Mouse (Mus musculus) macrophage (primary cell): Measurements from ENCODE around the gene Lats1. TPM values are rescaled to one million over a fixed set of nuclear protein-coding genes. Genes with fewer than 3 reads are reported as not detected.

Experiments
- H3K27ac ChIP-seq: fragments of 350-480 bp; formaldehyde crosslinking; 2 replicates; pipeline ENCODE4 v1.9.0; 2021
- H3K36me3 ChIP-seq: fragments of 350-480 bp; formaldehyde crosslinking; 2 replicates; pipeline ENCODE4 v1.9.0; 2021; ENCODE audit errors: inconsistent target
- H3K4me3 ChIP-seq: fragments of 350-480 bp; formaldehyde crosslinking; 2 replicates; pipeline ENCODE4 v1.9.0; 2021; ENCODE audit errors: inconsistent target
- H3K79me2 ChIP-seq: fragments of 350-480 bp; formaldehyde crosslinking; 2 replicates; pipeline ENCODE4 v1.9.0; 2021; ENCODE audit errors: inconsistent target
- WGBS: methylation state at CpG from one replicate; pipeline ENCODE4 v1.1.7; 2026; ENCODE audit warnings: inconsistent platforms; ENCODE audit not compliant: missing documents; 5-methylcytosine and 5-hydroxymethylcytosine counted together
- polyA plus RNA-seq: library from polyadenylated mRNA; stranded (reverse); fragments of 250-400 nt; gene quantifications from 3 replicates; pipeline ENCODE4 v1.2.4, GENCODE M21; 2018; ENCODE audit warnings: inconsistent platforms
- total RNA-seq, 78 experiments: library from RNA; depleted of rRNA; stranded (reverse); fragments of 250-400 nt; gene quantifications; 1 replicate in 9 of 78; 2 replicates in 24 of 78; 3 replicates in 43 of 78; 4 replicates in 2 of 78; pipeline ENCODE4 v1.2.4; 2018; ENCODE audit warnings: inconsistent platforms in 56 of 78

Gene Lats1
- 10 to 100 TPM; 43.0 to 72.6 (median 57.6) TPM for total RNA-seq (2018; cell fraction: chromatin; rRNA removed)
- 10 to 100 TPM; 26.4 to 36.3 (median 29.8) TPM for total RNA-seq (2018; cell fraction: cytosol; rRNA removed)
- total RNA-seq (2018; cell fraction: nucleus; rRNA removed) = 10 to 100 TPM; 39.2 to 80.1 (median 52.5) TPM
- polyA plus RNA-seq = 12.6 to 14.5 TPM (median 13.7 TPM) in 3 replicates

- H3K36me3 ChIP-seq = no peaks in the 10 kb centered on the region
- H3K27ac ChIP-seq = peak within 1 kb of the TSS; percentile 66
- peak within 1 kb of the TSS; percentile 84 for H3K4me3 ChIP-seq
- H3K79me2 ChIP-seq = peaks cover 92% of the 10 kb centered on the region
- 2% methylated on average over 52 of the region's 65 CpGs for WGBS
Observed at GRCm38 (mm10) chr10:7680731-7681301, at the start of gene Lats1, which contains the start of gene Pcmt1. Gene Lats1, plus strand, starts transcription at chr10:7681214. Gene Pcmt1, minus strand, starts transcription at chr10:7681136.

- WGBS = 98% methylated on average over 12 of the region's 12 CpGs
- Histone ChIP-seq H3K36me3 (peaks cover 65% of the 10 kb centered on the region), H3K79me2 (no peaks in the 10 kb centered on the region), H3K4me3 (no peak overlapping the region), H3K27ac (no peak overlapping the region)
Observed at GRCm38 (mm10) chr10:7640366-7640765, 40.6 kb upstream of the Lats1 start.

- Histone ChIP-seq H3K79me2 (peaks cover 20% of the 10 kb centered on the region), H3K27ac (no peak overlapping the region), H3K4me3 (no peak overlapping the region), H3K36me3 (peaks cover 52% of the 10 kb centered on the region)
- whole genome bisulfite sequencing = 100% methylated on average over 2 of the region's 2 CpGs
Observed at GRCm38 (mm10) chr10:7645911-7646310, 35.1 kb upstream of the Lats1 start.

- peaks cover 35% of the 10 kb centered on the region for H3K36me3 ChIP-seq
- H3K79me2 ChIP-seq = peaks cover 52% of the 10 kb centered on the region
- 96% methylated on average over 4 of the region's 4 CpGs for WGBS
- no peak overlapping the region for H3K27ac ChIP-seq
- H3K4me3 ChIP-seq = no peak overlapping the region
Observed at GRCm38 (mm10) chr10:7649059-7649458, 32.0 kb upstream of the Lats1 start.

- Histone ChIP-seq H3K79me2 (peaks cover 72% of the 10 kb centered on the region), H3K27ac (no peak overlapping the region), H3K4me3 (no peak overlapping the region), H3K36me3 (peaks cover 26% of the 10 kb centered on the region)
- WGBS = 97% methylated on average over 2 of the region's 2 CpGs
Observed at GRCm38 (mm10) chr10:7651057-7651456, 30.0 kb upstream of the Lats1 start.

GRCm38 (mm10) chr10:7662471-7663141 is 18.4 kb upstream of the Lats1 start:
- 2% methylated on average over 42 of the region's 44 CpGs for WGBS
- H3K36me3 ChIP-seq = no peaks in the 10 kb centered on the region

GRCm38 (mm10) chr10:7663159-7664026 is 17.6 kb upstream of the Lats1 start:
- 1% methylated on average over 64 of the region's 64 CpGs for WGBS
- peak overlapping the region; percentile 70 for H3K4me3 ChIP-seq
- no peaks in the 10 kb centered on the region for H3K36me3 ChIP-seq
- peak overlapping the region; percentile 50 for H3K27ac ChIP-seq
- peaks cover 50% of the 10 kb centered on the region for H3K79me2 ChIP-seq

More at GRCm38 (mm10) chr10:7662471-7663141, 18.4 kb upstream of the Lats1 start:
- peaks cover 52% of the 10 kb centered on the region for H3K79me2 ChIP-seq
- H3K4me3 ChIP-seq = peak overlapping the region; percentile 70
- H3K27ac ChIP-seq = peak overlapping the region; percentile 21

GRCm38 (mm10) chr10:7664027-7664526 is 16.9 kb upstream of the Lats1 start:
- Histone ChIP-seq H3K79me2 (peaks cover 46% of the 10 kb centered on the region), H3K36me3 (no peaks in the 10 kb centered on the region), H3K4me3 (peak overlapping the region; percentile 70), H3K27ac (peak overlapping the region; percentile 50; the same call in 1 of the 2 replicates)
- WGBS = 48% methylated on average over 6 of the region's 6 CpGs

- H3K36me3 ChIP-seq = no peaks in the 10 kb centered on the region
- H3K4me3 ChIP-seq = no peak overlapping the region
- 92% methylated on average over 1 of the region's 1 CpGs for WGBS
- peaks cover 43% of the 10 kb centered on the region for H3K79me2 ChIP-seq
- H3K27ac ChIP-seq = no peak overlapping the region
Observed at GRCm38 (mm10) chr10:7664889-7665288, 16.1 kb upstream of the Lats1 start.

- no peaks in the 10 kb centered on the region for H3K36me3 ChIP-seq
- peak within 1 kb of the TSS; percentile 58 for H3K4me3 ChIP-seq
- peaks cover 30% of the 10 kb centered on the region for H3K79me2 ChIP-seq
- WGBS = 0% methylated on average over 24 of the region's 24 CpGs
- peak within 1 kb of the TSS; percentile 33 for H3K27ac ChIP-seq
Observed at GRCm38 (mm10) chr10:7667342-7667802, 13.6 kb upstream of the Lats1 start, which contains the start of gene Nup43. Gene Nup43, plus strand, starts transcription at chr10:7667503.

GRCm38 (mm10) chr10:7673673-7674072 is 7.3 kb upstream of the Lats1 start:
- 0 out of 2 replicates have a peak, but pooled peaks cover 3% of the 10 kb centered on the region for H3K36me3 ChIP-seq
- H3K4me3 ChIP-seq = no peak overlapping the region
- WGBS = 79% methylated on average over 1 of the region's 1 CpGs
- peaks cover 60% of the 10 kb centered on the region for H3K79me2 ChIP-seq
- no peak overlapping the region for H3K27ac ChIP-seq

- H3K27ac ChIP-seq = peak overlapping the region; percentile 10; the same call in 1 of the 2 replicates
- peak overlapping the region; percentile 65 for H3K4me3 ChIP-seq
- WGBS = under 1% methylated on average over 45 of the region's 64 CpGs
- no peaks in the 10 kb centered on the region for H3K36me3 ChIP-seq
- peaks cover 92% of the 10 kb centered on the region for H3K79me2 ChIP-seq
Observed at GRCm38 (mm10) chr10:7681343-7682025, 470 bp downstream of the Lats1 start.

- peaks cover 92% of the 10 kb centered on the region for H3K79me2 ChIP-seq
- no peak overlapping the region; the same call in 1 of the 2 replicates for H3K27ac ChIP-seq
- peak overlapping the region; percentile 65 for H3K4me3 ChIP-seq
- 82% methylated on average over 2 of the region's 3 CpGs for WGBS
- no peaks in the 10 kb centered on the region for H3K36me3 ChIP-seq
Observed at GRCm38 (mm10) chr10:7682249-7682648, 1.2 kb downstream of the Lats1 start.
